Mouse (Mus musculus) heart, embryonic 16.5 days (tissue): Measurements from ENCODE around the gene Atp13a4. TPM values are rescaled to one million over a fixed set of nuclear protein-coding genes. Genes with fewer than 3 reads are reported as not detected.

Experiments used
- ATAC-seq: fragments of 200-750 bp; cut with Nextera tagmentation; replicated peaks from 2 replicates; pipeline ENCODE4 v1.8.0; 2017; ENCODE audit warnings: moderate number of reproducible peaks; ENCODE audit not compliant: insufficient read depth, low FRiP score; ENCODE audit errors: extremely low read depth
- H3K27ac ChIP-seq: fragments of 300-500 bp; sonication (generic); 2 replicates; pipeline ENCODE4 v1.5.1; 2014; ENCODE audit warnings: mild to moderate bottlenecking, low read length, control low read depth, moderate library complexity
- H3K27me3 ChIP-seq: fragments of 300-500 bp; sonication (generic); 2 replicates; pipeline ENCODE4 v1.6.1; 2014; ENCODE audit warnings: low read length, mixed read lengths; ENCODE audit not compliant: control insufficient read depth, insufficient read depth
- H3K36me3 ChIP-seq: fragments of 300-500 bp; sonication (generic); 2 replicates; pipeline ENCODE4 v1.6.1; 2014; ENCODE audit not compliant: control insufficient read depth, insufficient read depth
- H3K4me1 ChIP-seq: fragments of 300-500 bp; sonication (generic); 2 replicates; pipeline ENCODE4 v1.6.1; 2014; ENCODE audit warnings: low read length, mixed read lengths; ENCODE audit not compliant: control insufficient read depth, insufficient read depth
- H3K4me2 ChIP-seq: fragments of 300-500 bp; sonication (generic); 2 replicates; pipeline ENCODE4 v1.6.1; 2014; ENCODE audit warnings: low read depth, mild to moderate bottlenecking, control low read depth, low read length
- H3K4me3 ChIP-seq: fragments of 300-500 bp; sonication (generic); 2 replicates; pipeline ENCODE4 v1.5.1; 2014; ENCODE audit warnings: mild to moderate bottlenecking, control low read depth, low read length
- H3K9ac ChIP-seq: fragments of 300-500 bp; sonication (generic); 2 replicates; pipeline ENCODE4 v1.6.1; 2014; ENCODE audit warnings: low read length, control low read depth
- H3K9me3 ChIP-seq: fragments of 300-500 bp; sonication (generic); replicated peaks from 2 replicates; pipeline ENCODE4 v1.6.1; 2016; ENCODE audit warnings: low read length; ENCODE audit not compliant: control insufficient read depth
- WGBS: fragments of 180-500 bp; shearing (Covaris S2); extraction: QIAGEN DNeasy Blood & Tissue Kit; methylation state at CpG from one replicate; pipeline ENCODE4 v1.1.7; 2014; 5-methylcytosine and 5-hydroxymethylcytosine counted together
- polyA plus RNA-seq: library from polyadenylated mRNA; unstranded; fragments of >200 nt; fragmentation: Nextera tagmentation; extraction: Ambion mirVana; gene quantifications from 2 replicates; pipeline ENCODE4 v1.2.1, GENCODE M21; 2015

Gene Atp13a4
- polyA plus RNA-seq, 1 experiment from 2014 or later, result not detected

GRCm38 (mm10) chr16:29451706-29452105 is 93.0 kb downstream of the Atp13a4 start:
- no peaks in the 10 kb centered on the region for H3K36me3 ChIP-seq
- H3K27ac ChIP-seq, result no peak overlapping the region
- 59% methylated on average over 3 of the region's 3 CpGs for WGBS
- no peak overlapping the region for H3K9ac ChIP-seq
- no peaks in the 10 kb centered on the region for H3K9me3 ChIP-seq
- ATAC-seq, result no peak
- H3K4me3 ChIP-seq, result no peak overlapping the region
- no peaks in the 10 kb centered on the region for H3K27me3 ChIP-seq
- no peaks in the 10 kb centered on the region for H3K4me1 ChIP-seq
- H3K4me2 ChIP-seq, result no peak overlapping the region

GRCm38 (mm10) chr16:29442126-29442525 is 102.5 kb downstream of the Atp13a4 start:
- Histone ChIP-seq H3K36me3 (no peaks in the 10 kb centered on the region), H3K4me2 (no peak overlapping the region), H3K27me3 (no peaks in the 10 kb centered on the region), H3K27ac (no peak overlapping the region), H3K9ac (no peak overlapping the region), H3K9me3 (no peaks in the 10 kb centered on the region), H3K4me3 (no peak overlapping the region), H3K4me1 (no peaks in the 10 kb centered on the region)
- ATAC-seq, result no peak
- 52% methylated on average over 3 of the region's 3 CpGs for WGBS

GRCm38 (mm10) chr16:29441405-29441985 is 103.2 kb downstream of the Atp13a4 start:
- Histone ChIP-seq H3K27ac (no peak overlapping the region), H3K9ac (no peak overlapping the region), H3K4me1 (no peaks in the 10 kb centered on the region), H3K36me3 (no peaks in the 10 kb centered on the region), H3K4me3 (no peak overlapping the region), H3K4me2 (no peak overlapping the region), H3K27me3 (no peaks in the 10 kb centered on the region), H3K9me3 (no peaks in the 10 kb centered on the region)
- WGBS, result 68% methylated on average over 9 of the region's 10 CpGs
- ATAC-seq, result no peak

- Histone ChIP-seq H3K4me1 (no peaks in the 10 kb centered on the region), H3K9me3 (no peaks in the 10 kb centered on the region), H3K9ac (no peak overlapping the region), H3K36me3 (no peaks in the 10 kb centered on the region), H3K4me2 (no peak overlapping the region), H3K4me3 (no peak overlapping the region), H3K27me3 (no peaks in the 10 kb centered on the region), H3K27ac (no peak overlapping the region)
- no peak for ATAC-seq
- WGBS, result 57% methylated on average over 5 of the region's 5 CpGs
Measured at GRCm38 (mm10) chr16:29438045-29438444, 106.6 kb downstream of the Atp13a4 start.

- WGBS, result 47% methylated on average over 6 of the region's 6 CpGs
- no peak overlapping the region for H3K4me3 ChIP-seq
- ATAC-seq, result no peak
- no peaks in the 10 kb centered on the region for H3K4me1 ChIP-seq
- no peaks in the 10 kb centered on the region for H3K27me3 ChIP-seq
- no peak overlapping the region for H3K4me2 ChIP-seq
- H3K9me3 ChIP-seq, result no peaks in the 10 kb centered on the region
- no peak overlapping the region for H3K27ac ChIP-seq
- no peaks in the 10 kb centered on the region for H3K36me3 ChIP-seq
- H3K9ac ChIP-seq, result no peak overlapping the region
Measured at GRCm38 (mm10) chr16:29435746-29436145, 108.9 kb downstream of the Atp13a4 start.

GRCm38 (mm10) chr16:29434712-29435111 is 110.0 kb downstream of the Atp13a4 start:
- Histone ChIP-seq H3K27me3 (no peaks in the 10 kb centered on the region), H3K4me3 (no peak overlapping the region), H3K9ac (no peak overlapping the region), H3K4me2 (no peak overlapping the region), H3K4me1 (no peaks in the 10 kb centered on the region), H3K9me3 (no peaks in the 10 kb centered on the region), H3K36me3 (no peaks in the 10 kb centered on the region), H3K27ac (no peak overlapping the region)
- 11% methylated on average over 5 of the region's 5 CpGs for WGBS
- ATAC-seq, result no peak; the same call in 1 of the 2 replicates

GRCm38 (mm10) chr16:29414822-29415221 is 129.8 kb downstream of the Atp13a4 start:
- no peak overlapping the region for H3K9ac ChIP-seq
- no peaks in the 10 kb centered on the region for H3K36me3 ChIP-seq
- H3K27ac ChIP-seq, result no peak overlapping the region
- 77% methylated on average over 6 of the region's 6 CpGs for WGBS
- no peaks in the 10 kb centered on the region for H3K4me1 ChIP-seq
- H3K9me3 ChIP-seq, result no peaks in the 10 kb centered on the region
- ATAC-seq, result no peak
- H3K4me3 ChIP-seq, result no peak overlapping the region
- H3K4me2 ChIP-seq, result no peak overlapping the region
- H3K27me3 ChIP-seq, result no peaks in the 10 kb centered on the region

- Histone ChIP-seq H3K4me3 (no peak overlapping the region), H3K36me3 (no peaks in the 10 kb centered on the region)
- WGBS, result 80% methylated on average over 10 of the region's 10 CpGs
Measured at GRCm38 (mm10) chr16:29407319-29407718, 137.3 kb downstream of the Atp13a4 start.

GRCm38 (mm10) chr16:29399079-29399478 is 145.6 kb downstream of the Atp13a4 start:
- no peak for ATAC-seq
- Histone ChIP-seq H3K4me3 (no peak overlapping the region), H3K27ac (no peak overlapping the region), H3K36me3 (no peaks in the 10 kb centered on the region), H3K9ac (no peak overlapping the region), H3K4me1 (no peaks in the 10 kb centered on the region), H3K9me3 (no peaks in the 10 kb centered on the region), H3K27me3 (no peaks in the 10 kb centered on the region), H3K4me2 (no peak overlapping the region)
- WGBS, result 73% methylated on average over 2 of the region's 2 CpGs

More at GRCm38 (mm10) chr16:29407319-29407718, 137.3 kb downstream of the Atp13a4 start:
- Histone ChIP-seq H3K27me3 (no peaks in the 10 kb centered on the region), H3K4me1 (no peaks in the 10 kb centered on the region), H3K9me3 (no peaks in the 10 kb centered on the region), H3K27ac (no peak overlapping the region), H3K9ac (no peak overlapping the region), H3K4me2 (no peak overlapping the region)
- no peak for ATAC-seq
